Mouse (Mus musculus): Measurements from ENCODE around the gene Esyt2. TPM values are rescaled to one million over a fixed set of nuclear protein-coding genes. Genes with fewer than 3 reads are reported as not detected.
"Not testable (repeated sequence)": the region's sequence is repeated elsewhere in the genome, so short reads cannot be mapped to it uniquely, and the experiment has no call there.

Gene Esyt2
- polyA plus RNA-seq, 1 experiment from 2014 or later, result 30.6 TPM

DNA sequence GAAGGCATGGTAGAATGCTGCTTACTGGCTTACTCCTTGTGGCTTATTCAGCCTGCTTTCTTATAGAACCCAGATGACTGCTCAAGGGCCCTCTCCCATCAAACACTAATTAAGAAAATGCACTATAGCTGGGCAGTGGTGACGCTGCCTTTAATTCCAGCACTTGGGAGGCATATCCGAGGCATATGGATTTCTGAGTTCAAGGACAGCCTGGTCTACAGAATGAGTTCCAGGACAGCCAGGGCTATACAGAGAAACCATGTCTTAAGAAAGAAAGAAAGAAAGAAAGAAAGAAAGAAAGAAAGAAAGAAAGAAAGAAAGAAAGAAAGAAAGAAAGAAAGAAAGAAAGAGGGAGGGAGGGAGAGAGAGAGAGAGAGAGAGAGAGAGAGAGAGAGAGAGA, 5.9 kb upstream of the Esyt2 start, which contains the start of gene Gm11027:
TSS of gene Gm11027 (plus strand) at position 301 of the 400 bp plus-strand sequence.
- not testable (repeated sequence) for H3K4me3 ChIP-seq (ENCODE audit: low read depth, low read length); H3K36me3 ChIP-seq (ENCODE audit: control insufficient read depth, insufficient read depth, low read length); H3K27ac ChIP-seq (replicated peaks; ENCODE audit: low read depth, low read length); H3K4me1 ChIP-seq (ENCODE audit: control insufficient read depth, insufficient read depth, low read length); H3K4me2 ChIP-seq (ENCODE audit: low read depth, low read length); DNase-seq (ENCODE audit: low spot score); H3K9me3 ChIP-seq (ENCODE audit: control insufficient read depth, low read length); ATAC-seq (ENCODE audit: low read depth); H3K9ac ChIP-seq (ENCODE audit: low read depth, low read length); H3K27me3 ChIP-seq (replicated peaks; ENCODE audit: control insufficient read depth, insufficient read depth, low read length)
- WGBS, result 67% methylated on average over 2 of the region's 2 CpGs

DNA sequence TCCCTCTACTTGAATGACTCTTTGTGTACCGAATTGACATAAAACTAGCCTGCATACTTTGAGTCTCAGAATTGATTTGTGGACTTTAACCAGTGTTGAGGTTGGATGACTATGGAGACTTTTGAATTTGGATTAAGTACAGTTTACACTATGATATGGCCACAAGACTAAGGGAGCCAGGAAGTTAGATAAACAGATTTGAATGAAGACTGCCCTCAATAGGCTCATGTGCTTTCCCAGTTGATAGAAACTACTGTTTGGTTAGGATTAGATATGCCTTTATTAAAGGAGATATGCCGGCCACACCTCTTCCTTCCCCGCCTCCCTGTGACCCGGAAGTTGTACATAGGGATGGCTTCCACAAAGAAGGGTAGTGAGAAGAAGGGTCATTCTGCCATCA, 5.4 kb upstream of the Esyt2 start:
- Histone ChIP-seq H3K4me3 (ENCODE audit: low read depth, low read length) (no peak overlapping the region), H3K9ac (ENCODE audit: low read depth, low read length) (no peak overlapping the region), H3K9me3 (ENCODE audit: control insufficient read depth, low read length) (no peaks in the 10 kb centered on the region), H3K4me1 (ENCODE audit: control insufficient read depth, insufficient read depth, low read length) (0 out of 2 replicates have a peak, but pooled peaks cover 4% of the 10 kb centered on the region), H3K4me2 (ENCODE audit: low read depth, low read length) (no peak overlapping the region), H3K36me3 (ENCODE audit: control insufficient read depth, insufficient read depth, low read length) (no peaks in the 10 kb centered on the region), H3K27me3 (replicated peaks; ENCODE audit: control insufficient read depth, insufficient read depth, low read length) (no peaks in the 10 kb centered on the region), H3K27ac (replicated peaks; ENCODE audit: low read depth, low read length) (no peak overlapping the region)
- DNase-seq (ENCODE audit: low spot score) (no peak), ATAC-seq (ENCODE audit: low read depth) (no peak)
- WGBS, result 96% methylated on average over 4 of the region's 4 CpGs

DNA sequence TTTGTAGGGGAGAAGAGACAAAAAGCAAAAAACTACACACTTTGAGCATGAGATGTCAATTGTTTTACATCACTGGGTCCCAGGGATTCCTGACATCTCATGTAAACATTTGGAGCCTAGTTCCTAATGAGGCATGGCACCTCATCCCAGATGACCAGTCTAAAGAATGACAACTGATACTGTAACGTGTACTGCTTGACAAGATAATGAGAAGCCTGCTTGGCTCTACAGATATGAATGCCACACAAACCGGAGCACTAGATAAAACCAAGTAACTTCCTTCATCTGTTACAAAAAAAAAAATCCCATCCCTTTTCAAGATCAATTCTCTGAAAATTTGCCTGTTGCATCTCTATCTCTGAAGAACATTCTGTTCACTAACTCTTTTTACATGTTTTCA, 4.0 kb upstream of the Esyt2 start:
- H3K36me3 ChIP-seq (ENCODE audit: control insufficient read depth, insufficient read depth, low read length), result no peaks in the 10 kb centered on the region
- no peaks in the 10 kb centered on the region for H3K9me3 ChIP-seq (ENCODE audit: control insufficient read depth, low read length)
- no peak overlapping the region for H3K4me2 ChIP-seq (ENCODE audit: low read depth, low read length)
- no peak overlapping the region for H3K9ac ChIP-seq (ENCODE audit: low read depth, low read length)
- no peak overlapping the region for H3K27ac ChIP-seq (replicated peaks; ENCODE audit: low read depth, low read length)
- H3K4me1 ChIP-seq (ENCODE audit: control insufficient read depth, insufficient read depth, low read length), result 0 out of 2 replicates have a peak, but pooled peaks cover 4% of the 10 kb centered on the region
- no peaks in the 10 kb centered on the region for H3K27me3 ChIP-seq (replicated peaks; ENCODE audit: control insufficient read depth, insufficient read depth, low read length)
- ATAC-seq (ENCODE audit: low read depth) (no peak), DNase-seq (ENCODE audit: low spot score) (no peak)
- no peak overlapping the region for H3K4me3 ChIP-seq (ENCODE audit: low read depth, low read length)
- 67% methylated on average over 2 of the region's 2 CpGs for WGBS

DNA sequence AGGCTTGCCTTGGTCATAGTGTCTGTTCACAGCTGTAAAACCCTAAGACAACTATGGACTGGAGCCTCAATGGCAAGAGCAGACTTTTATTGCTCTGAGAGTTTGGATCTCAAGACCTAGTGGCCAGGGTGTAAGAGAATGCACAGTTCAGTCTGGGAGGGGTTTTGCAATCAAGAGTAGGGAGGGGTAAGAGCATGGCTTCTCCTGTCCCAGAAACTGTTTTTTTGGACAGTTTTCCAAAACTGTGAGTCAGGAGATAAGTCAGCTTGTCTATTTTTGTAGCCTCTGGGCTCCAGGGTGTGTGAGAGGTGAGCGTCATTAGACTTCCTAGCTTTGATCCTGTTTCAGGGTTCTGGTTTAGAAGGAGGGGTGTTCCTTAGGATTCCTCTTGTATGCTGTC, 2.5 kb upstream of the Esyt2 start:
- H3K9ac ChIP-seq (ENCODE audit: low read depth, low read length), result no peak overlapping the region
- no peak overlapping the region for H3K4me3 ChIP-seq (ENCODE audit: low read depth, low read length)
- no peak overlapping the region for H3K27ac ChIP-seq (replicated peaks; ENCODE audit: low read depth, low read length)
- DNase-seq (ENCODE audit: low spot score) (no peak), ATAC-seq (ENCODE audit: low read depth) (no peak)
- no peak overlapping the region for H3K4me2 ChIP-seq (ENCODE audit: low read depth, low read length)
- no peaks in the 10 kb centered on the region for H3K9me3 ChIP-seq (ENCODE audit: control insufficient read depth, low read length)
- 92% methylated on average over 1 of the region's 1 CpGs for WGBS
- H3K36me3 ChIP-seq (ENCODE audit: control insufficient read depth, insufficient read depth, low read length), result no peaks in the 10 kb centered on the region
- H3K27me3 ChIP-seq (replicated peaks; ENCODE audit: control insufficient read depth, insufficient read depth, low read length), result no peaks in the 10 kb centered on the region
- peaks cover 10% of the 10 kb centered on the region; the same call in 1 of the 2 replicates for H3K4me1 ChIP-seq (ENCODE audit: control insufficient read depth, insufficient read depth, low read length)

GRCm38 (mm10) chr12:116279181-116279580, 1.8 kb upstream of the Esyt2 start:
- ATAC-seq (ENCODE audit: low read depth), result no peak
- no peak overlapping the region for H3K9ac ChIP-seq (ENCODE audit: low read depth, low read length)
- H3K4me1 ChIP-seq (ENCODE audit: control insufficient read depth, insufficient read depth, low read length), result peaks cover 10% of the 10 kb centered on the region; the same call in 1 of the 2 replicates
- H3K27ac ChIP-seq (replicated peaks; ENCODE audit: low read depth, low read length), result no peak overlapping the region
- 95% methylated on average over 2 of the region's 2 CpGs for WGBS
- H3K27me3 ChIP-seq (replicated peaks; ENCODE audit: control insufficient read depth, insufficient read depth, low read length), result no peaks in the 10 kb centered on the region
- no peaks in the 10 kb centered on the region for H3K36me3 ChIP-seq (ENCODE audit: control insufficient read depth, insufficient read depth, low read length)
- no peak overlapping the region for H3K4me2 ChIP-seq (ENCODE audit: low read depth, low read length)
- no peak for DNase-seq (ENCODE audit: low spot score)
- H3K9me3 ChIP-seq (ENCODE audit: control insufficient read depth, low read length), result no peaks in the 10 kb centered on the region
- H3K4me3 ChIP-seq (ENCODE audit: low read depth, low read length), result no peak overlapping the region

DNA sequence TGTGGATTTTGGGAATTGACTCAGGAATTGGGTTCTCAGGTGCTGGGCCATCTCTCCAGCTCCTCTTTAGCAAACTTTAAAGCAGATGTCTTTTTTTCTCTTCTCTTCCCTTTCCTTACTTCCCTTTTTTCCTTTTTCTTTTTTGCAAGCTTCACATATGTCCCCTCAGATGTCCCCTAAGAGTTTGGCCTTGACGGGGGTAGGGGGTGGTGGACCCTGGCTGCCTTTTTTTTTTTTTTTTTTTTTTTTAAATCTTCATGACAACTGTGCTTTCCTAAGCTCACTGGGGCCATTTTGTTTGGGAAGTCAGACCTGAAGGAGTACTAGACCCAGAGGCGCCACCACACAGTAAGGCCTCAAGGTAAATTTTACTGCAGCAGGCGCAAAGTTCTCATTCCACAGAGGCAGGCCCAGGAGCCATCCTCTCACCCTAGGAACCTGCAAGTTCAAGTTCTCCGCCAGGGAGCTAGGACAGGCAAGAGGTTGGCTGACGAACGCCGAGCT, 795 bp upstream of the Esyt2 start:
- Histone ChIP-seq H3K27ac (replicated peaks; ENCODE audit: low read depth, low read length) (peak overlapping the region; percentile 98), H3K4me1 (ENCODE audit: control insufficient read depth, insufficient read depth, low read length) (peaks cover 10% of the 10 kb centered on the region; the same call in 1 of the 2 replicates), H3K9me3 (ENCODE audit: control insufficient read depth, low read length) (no peaks in the 10 kb centered on the region), H3K27me3 (replicated peaks; ENCODE audit: control insufficient read depth, insufficient read depth, low read length) (no peaks in the 10 kb centered on the region), H3K4me2 (ENCODE audit: low read depth, low read length) (peak overlapping the region; percentile 64), H3K36me3 (ENCODE audit: control insufficient read depth, insufficient read depth, low read length) (no peaks in the 10 kb centered on the region), H3K9ac (ENCODE audit: low read depth, low read length) (peak overlapping the region; percentile 97), H3K4me3 (ENCODE audit: low read depth, low read length) (peak overlapping the region; percentile 93)
- WGBS, result 2% methylated on average over 7 of the region's 7 CpGs
- DNase-seq (ENCODE audit: low spot score) (no peak), ATAC-seq (ENCODE audit: low read depth) (peak; percentile 2)

GRCm38 (mm10) chr12:116281427-116282281, 658 bp downstream of the Esyt2 start:
- H3K36me3 ChIP-seq (ENCODE audit: control insufficient read depth, insufficient read depth, low read length), result no peaks in the 10 kb centered on the region
- DNase-seq (ENCODE audit: low spot score) (peak; percentile 9), ATAC-seq (ENCODE audit: low read depth) (peak; percentile 58; the same call in 1 of the 2 replicates)
- under 1% methylated on average over 40 of the region's 55 CpGs for WGBS
- H3K9me3 ChIP-seq (ENCODE audit: control insufficient read depth, low read length), result no peaks in the 10 kb centered on the region
- H3K9ac ChIP-seq (ENCODE audit: low read depth, low read length), result peak overlapping the region; percentile 97
- H3K27ac ChIP-seq (replicated peaks; ENCODE audit: low read depth, low read length), result peak overlapping the region; percentile 98
- H3K4me1 ChIP-seq (ENCODE audit: control insufficient read depth, insufficient read depth, low read length), result peaks cover 10% of the 10 kb centered on the region; the same call in 1 of the 2 replicates
- peak overlapping the region; percentile 93 for H3K4me3 ChIP-seq (ENCODE audit: low read depth, low read length)
- H3K4me2 ChIP-seq (ENCODE audit: low read depth, low read length), result peak overlapping the region; percentile 99
- H3K27me3 ChIP-seq (replicated peaks; ENCODE audit: control insufficient read depth, insufficient read depth, low read length), result no peaks in the 10 kb centered on the region

GRCm38 (mm10) chr12:116282856-116283255, 1.9 kb downstream of the Esyt2 start:
- no peak overlapping the region for H3K4me3 ChIP-seq (ENCODE audit: low read depth, low read length)
- H3K4me2 ChIP-seq (ENCODE audit: low read depth, low read length), result 0 out of 2 replicates have a peak overlapping the region, but pooled peaks have one; percentile 18
- no peak overlapping the region for H3K9ac ChIP-seq (ENCODE audit: low read depth, low read length)
- H3K4me1 ChIP-seq (ENCODE audit: control insufficient read depth, insufficient read depth, low read length), result peaks cover 10% of the 10 kb centered on the region; the same call in 1 of the 2 replicates
- no peak for DNase-seq (ENCODE audit: low spot score)
- no peaks in the 10 kb centered on the region for H3K36me3 ChIP-seq (ENCODE audit: control insufficient read depth, insufficient read depth, low read length)
- 94% methylated on average over 2 of the region's 2 CpGs for WGBS
- no peaks in the 10 kb centered on the region for H3K9me3 ChIP-seq (ENCODE audit: control insufficient read depth, low read length)
- no peaks in the 10 kb centered on the region for H3K27me3 ChIP-seq (replicated peaks; ENCODE audit: control insufficient read depth, insufficient read depth, low read length)
- H3K27ac ChIP-seq (replicated peaks; ENCODE audit: low read depth, low read length), result no peak overlapping the region
- no peak for ATAC-seq (ENCODE audit: low read depth)
